Mouse (Mus musculus) heart, adult 9 months (tissue): ENCODE measurements around the gene Arsk.

Experiments
- DNase-seq, 2 experiments: peaks; one replicate each; pipeline ENCODE4 v3.0.0; 2022; ENCODE audit warnings: low spot score in 2 of 2

The Arsk gene

DNA sequence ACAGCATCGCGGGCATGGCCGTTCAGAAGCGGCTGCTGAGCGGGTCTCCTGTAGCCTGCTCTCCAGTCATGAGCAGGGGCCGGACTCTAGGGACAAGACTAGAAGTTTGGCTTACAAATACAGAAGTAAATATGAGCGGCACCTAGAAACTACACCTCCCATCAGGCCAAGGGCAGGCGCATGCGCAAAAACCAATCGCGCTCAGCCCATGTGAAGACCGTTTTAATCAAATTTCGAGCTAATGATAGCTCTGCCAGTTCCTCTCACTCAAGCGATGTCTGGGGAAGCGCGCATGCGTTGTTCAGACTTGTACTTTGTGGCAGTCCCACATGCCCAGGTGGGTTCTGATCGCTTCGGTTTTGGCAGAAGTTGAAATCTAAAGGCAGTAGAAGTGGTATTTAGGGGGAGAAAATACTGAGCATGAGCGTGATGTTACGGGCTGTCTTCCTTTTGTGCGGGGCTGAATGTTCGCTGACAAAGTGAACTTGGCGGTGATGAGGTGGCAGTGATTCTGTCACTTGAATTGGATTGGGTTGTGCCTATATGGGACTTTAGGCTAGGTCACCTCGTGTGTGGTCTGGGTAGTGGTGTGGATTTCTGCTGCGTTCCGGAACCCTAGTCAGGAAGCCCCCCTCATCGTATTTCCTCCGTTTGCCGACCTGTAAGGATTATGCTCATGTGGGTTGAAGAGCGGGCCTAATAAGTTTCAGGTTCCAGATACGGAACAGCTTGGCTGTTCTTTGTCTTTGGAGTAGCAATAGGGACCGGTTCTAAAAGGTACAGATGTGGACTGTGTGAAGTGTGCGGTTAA is at the start of gene Arsk, which contains the start of gene Ttc37:
TSS of gene Arsk (minus strand) at position 168 of the 811 bp plus-strand sequence.
TSS of gene Ttc37 (plus strand) at position 242 of the 811 bp plus-strand sequence.
- DNase-seq: peak; percentile 94 to 95

DNA sequence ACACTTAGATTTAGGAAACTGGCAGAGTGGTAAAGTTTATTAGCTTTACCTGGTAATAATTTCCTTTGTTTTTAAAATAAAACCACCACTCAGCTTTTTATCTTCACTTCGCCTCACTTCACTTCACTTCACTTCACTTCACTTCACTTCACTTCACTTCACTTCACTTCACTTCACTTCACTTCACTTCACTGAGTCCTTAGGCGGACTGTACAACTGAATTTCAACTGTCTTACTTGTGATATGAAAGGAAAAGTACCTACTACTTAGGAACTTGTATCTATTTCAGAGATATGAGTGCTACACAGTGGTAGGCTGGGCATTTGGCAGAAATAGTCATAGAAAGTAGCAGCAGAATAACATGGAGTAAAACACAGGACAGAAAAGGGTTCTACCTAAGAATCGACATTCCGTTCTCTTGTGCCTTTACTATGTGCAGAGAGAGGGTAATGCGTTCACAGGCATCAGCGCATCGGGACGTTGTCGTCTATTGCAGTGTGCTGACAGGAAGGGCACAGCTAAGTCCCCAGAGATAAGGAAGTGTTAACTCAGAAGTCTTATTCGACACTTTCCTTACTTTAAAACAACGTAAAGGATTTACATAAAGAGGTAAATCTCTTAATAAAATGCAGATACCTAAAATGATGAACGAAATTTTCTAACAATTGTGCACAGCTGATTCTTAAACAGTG is 42.8 kb upstream of the Arsk start:
- DNase-seq: no peak

DNA sequence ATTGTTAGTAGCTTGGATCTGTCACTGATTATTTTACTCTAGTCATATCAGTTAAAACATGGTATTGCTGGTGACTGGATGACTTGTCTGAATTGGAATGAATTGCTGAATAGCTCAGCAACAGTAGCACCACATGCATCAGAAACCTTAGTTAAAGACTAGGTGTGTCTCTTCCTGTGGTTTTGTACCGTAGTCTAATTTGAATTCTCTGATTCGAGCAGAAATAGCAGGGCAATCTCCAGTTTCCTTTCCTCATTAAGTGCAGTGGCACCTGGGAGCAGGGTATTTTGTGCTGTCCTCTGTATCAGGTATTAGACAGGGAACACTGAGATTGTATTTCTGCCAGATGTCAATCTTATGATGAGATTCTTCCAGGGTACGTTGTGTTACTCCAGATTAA is 40.4 kb upstream of the Arsk start:
- DNase-seq: no peak

DNA sequence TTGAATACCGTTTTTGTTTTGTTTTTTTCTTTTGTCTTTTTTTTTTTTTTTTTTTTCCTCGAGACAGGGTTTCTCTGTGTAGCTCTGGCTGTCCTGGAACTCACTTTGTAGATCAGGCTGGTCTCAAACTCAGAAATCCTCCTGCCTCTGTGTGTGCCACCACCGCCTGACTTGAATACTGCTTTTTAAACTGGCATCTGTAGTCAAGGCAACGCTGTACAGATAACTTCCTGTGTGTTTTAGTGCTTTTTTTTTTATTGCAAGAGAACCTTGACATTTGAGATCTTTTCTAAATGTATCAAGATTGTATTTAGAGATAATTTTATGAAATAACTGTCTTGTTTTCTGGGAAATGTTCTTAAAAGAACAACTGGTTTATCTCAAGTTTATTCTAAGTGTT is 34.0 kb upstream of the Arsk start:
- DNase-seq: no peak

DNA sequence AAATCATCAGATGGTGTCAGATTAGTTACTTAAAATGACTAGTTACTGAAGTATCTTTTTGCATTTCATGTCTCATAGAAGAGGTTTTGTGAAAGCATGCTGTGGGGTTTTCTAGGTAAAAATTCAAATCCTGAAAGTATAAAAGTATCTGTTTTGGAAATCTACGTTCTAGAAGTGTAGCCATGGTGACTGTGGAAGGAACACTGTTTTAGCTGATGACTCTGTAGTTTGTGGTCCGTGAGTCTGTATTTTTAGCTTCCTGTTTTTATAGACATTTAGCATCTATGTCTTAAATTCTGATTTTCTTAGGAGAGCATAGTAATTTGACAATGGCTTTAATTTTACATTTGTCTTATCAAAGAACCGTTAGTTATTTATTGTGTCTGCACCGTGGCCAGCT is 30.3 kb upstream of the Arsk start:
- no peak for DNase-seq

DNA sequence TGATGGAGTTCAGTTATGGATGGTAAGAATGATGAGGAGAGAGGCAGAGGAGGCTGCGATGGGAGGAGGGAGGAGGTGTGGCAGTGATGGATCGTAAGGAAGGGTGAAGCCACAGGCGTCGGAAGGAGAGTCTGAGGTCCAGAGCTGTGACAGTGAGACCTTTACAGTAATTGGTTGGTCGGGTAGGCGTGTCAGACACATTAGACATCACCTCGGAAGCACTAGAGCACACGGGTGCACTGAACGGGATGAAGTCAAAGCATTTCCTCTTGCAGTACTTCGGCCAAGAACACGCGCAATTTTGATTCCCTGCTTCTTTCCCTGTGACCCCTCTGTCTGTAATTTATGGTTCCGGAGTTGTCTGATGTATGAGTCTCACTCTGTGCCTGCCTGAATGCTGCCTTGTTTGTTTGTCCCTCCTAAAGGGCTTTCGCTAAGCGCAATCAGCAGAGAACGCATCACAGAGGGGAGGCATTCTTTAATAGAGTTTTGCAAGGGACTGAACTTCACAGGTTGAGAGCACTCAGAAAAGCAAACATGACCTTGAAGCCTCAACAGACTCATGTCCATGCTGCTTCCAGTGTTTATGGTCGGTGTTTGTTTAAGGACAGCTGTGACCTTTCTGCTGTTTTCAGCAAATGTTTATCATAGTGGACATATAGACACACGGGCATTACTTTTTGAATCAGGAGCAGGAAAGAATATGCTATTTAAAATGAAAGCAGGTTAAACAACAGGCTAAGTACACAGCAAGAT is 10.8 kb upstream of the Arsk start:
- no peak for DNase-seq

DNA sequence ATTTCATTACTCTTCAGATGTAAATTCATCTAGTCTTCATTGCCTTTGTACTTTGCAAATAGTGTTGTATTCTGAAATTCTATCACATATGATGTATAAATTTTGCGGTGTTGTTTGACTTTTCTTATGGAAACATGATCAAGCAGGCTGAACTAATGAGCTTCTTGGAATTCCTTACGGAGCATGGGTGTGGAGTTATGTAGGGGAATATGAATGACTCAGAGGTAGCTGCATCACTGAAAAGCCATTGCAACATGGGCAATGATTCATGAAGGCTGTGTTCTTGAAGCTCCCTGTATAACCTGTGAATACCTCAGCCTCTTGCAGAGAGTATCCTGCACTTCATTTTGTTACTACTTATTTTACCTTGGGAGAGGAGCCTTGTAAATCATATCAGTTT is 3.5 kb upstream of the Arsk start:
- no peak for DNase-seq

DNA sequence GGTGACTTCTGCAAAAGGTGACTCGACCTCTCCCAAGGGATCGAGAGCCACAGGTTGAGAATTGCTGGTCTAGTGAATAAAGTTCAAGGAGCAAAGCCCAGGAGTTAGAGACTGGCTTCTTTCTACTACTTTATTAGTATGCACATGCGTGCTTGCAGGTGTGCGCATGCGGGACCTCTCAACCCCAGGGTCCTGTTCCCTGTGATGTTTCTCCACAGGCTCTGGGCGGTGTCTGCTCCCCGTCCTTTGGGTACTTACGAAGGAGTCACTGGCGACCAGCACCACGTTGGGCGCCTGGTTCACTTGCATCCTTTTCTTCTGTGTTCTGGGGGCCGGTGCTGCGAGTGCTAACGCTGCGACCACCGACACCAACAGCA is 356 bp downstream of the Arsk start:
- no peak for DNase-seq

DNA sequence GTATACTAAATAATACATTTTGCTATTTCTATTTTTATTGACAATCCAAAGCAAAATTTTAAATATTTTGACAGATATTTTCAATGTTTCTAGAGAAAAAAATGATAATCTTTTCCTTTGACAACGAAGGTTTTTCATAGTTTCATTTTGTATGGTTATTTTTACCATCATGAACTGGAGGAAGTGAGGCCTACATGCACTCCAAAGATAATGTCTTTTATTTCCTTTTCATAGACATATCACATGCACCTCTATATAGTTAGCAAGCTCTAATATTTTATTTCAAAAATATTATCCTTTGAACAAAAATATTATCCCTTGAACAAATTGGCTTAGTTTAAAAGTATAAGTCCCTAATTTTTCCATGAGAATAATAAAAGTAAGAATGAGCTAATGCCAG is 24.1 kb downstream of the Arsk start:
- no peak for DNase-seq

DNA sequence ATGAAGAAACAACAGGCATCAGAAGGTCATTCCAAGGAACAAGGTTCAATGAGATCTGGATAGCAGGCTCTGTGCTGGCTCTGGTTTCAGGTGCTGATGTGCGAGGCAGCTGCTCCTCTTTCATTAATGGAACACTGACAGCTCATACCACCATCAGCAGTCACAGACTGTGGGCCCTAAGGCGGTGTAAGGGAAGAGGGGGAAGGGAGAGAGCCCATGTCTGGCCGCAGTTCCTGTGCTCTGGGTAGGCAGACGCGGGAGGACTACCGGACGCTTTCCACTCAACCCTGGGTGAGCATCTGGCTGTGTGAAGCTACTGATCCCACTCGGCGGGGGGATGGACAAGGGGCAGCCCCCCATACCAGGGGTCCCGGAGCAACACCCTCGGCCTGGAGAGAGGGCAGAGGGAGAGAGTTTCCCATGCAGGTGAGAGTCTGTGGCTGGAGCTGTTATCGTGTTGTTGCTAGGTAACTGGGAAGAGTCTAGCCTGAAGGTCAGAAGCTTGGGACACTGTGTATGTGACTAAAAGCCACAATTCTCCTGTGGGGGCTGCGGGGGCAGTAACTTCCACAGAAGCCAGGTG is 34.0 kb downstream of the Arsk start:
- no peak for DNase-seq

DNA sequence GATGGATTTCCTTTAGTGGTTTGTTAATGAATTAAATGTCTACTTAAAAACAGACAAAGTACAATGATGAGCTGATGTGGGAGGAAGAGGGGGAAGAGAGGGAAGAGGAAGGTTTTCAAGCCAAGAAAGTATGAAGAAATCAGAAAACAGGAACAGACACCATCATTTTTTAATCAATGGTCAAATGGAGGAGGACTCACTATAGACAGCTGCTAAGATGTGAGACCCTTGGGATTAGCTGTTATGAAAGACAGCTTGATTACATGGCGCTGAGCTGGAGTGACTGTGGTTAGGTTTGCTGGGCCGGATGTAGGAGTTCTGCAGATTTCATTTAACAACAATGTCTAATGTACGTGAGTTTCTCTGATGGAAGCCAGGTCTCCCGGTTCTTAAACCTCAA is 34.9 kb downstream of the Arsk start:
- DNase-seq: no peak

DNA sequence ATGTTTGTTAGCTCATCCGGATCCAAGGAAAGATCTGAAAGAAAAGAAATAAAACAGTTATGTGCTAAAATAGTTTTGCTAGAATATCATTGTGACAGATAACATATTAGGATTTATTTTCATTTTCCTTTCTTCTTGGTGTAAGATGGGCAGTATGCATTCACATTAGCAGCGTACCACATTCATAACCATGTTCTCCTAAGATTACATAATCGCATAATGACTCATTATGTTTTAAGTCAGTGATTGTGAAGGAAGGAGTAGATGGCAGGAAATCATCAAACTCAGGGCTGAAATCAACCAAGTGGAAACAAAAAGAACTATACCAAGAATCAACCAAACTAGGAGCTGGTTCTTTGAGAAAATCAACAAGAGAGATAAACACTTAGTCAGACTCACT is 35.9 kb downstream of the Arsk start:
- DNase-seq: no peak

DNA sequence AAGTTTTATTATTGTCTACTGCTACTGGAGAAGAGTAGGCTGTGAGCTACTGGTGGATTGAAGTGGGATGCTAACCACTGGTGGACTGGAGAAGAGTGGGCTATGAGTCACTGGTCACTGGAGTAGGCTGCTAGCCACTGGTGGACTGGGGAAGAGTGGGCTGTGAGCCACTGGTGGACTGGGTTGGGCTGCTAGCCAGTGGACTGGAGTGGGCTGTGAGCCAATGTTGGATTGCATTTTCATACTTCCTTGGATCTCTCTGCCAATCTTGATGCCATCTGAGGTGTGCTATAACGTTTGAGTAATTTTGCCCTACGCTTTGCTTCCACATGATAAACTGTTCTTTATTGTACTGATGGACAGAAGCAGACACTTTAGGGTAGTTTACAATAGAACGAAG is 36.3 kb downstream of the Arsk start:
- DNase-seq: no peak

DNA sequence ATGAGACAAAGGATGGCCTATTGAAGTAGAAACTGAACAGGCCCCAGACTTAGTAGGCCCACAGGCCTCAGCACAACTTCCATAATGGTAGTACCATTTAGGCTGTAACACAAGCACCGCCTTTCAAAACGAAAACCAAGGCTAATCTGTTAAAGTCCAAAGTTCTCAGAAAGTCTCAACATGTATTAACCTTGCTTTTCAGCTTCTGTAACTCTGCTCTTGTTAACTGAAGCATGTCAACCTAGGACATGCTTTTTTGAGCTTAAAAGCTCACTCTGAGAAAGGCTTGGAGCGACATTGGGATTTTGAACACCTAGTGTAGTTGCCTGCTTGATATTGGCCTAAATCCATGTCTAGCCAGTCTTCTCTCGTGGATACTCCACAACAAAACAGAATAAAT is 38.9 kb downstream of the Arsk start:
- DNase-seq: no peak

DNA sequence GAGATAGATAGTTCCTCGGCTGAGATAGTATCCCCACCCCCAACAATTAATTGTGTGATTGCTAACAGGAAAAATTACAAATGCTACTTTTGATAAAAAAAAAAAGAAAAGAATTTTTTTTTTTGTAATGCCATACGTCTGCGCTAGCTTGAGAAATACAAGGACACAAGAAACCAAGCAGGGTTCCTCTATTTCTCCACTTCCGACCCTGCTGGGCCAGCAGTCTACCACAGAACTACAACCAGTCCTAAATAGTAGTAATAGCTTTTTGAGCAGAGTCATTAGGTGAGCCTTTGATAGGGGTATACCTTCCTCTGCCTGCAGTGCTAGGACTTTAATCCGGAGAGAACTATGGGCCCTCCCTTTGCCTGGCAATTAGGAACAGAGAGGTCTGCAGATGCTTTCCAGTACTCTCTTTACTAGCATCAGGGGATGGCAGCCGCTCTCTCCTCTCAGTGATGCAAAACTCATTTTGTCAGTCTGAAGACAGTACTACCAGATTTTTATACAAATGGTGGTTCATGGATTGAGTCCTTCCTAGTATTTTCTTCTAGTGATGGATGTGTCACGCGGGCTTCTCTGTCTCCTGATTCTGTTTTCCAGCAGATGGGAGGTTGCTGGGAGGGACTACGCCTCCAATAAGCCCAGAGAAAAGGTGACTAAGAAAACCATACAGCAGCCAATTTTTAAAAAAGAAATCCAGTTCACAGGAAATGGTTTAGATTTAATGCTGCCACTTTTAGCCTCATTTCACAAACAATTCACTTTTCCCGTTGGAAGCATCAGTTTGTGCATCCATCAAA is 41.0 kb downstream of the Arsk start:
- no peak for DNase-seq

DNA sequence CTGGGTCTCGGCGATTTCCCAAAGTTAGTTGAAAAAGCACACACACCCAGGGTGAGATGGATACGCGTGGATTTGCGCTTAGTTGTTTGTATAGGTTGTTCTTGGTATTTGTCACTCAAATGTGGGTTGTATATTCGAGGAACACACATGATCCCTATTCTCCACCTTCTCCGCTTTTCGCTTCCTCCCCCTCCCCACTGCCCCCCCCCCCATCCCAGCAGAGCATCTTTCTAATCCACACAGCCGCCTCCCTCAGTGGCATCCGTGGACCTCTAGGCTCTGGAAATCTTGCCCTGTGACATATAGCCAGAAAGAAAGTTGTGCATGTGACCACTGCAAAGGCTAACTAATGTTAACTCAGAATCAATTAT is 41.6 kb downstream of the Arsk start, which contains the start of gene Gpr150:
TSS of gene Gpr150 (minus strand) at position 101 of the 371 bp plus-strand sequence.
- no peak for DNase-seq

DNA sequence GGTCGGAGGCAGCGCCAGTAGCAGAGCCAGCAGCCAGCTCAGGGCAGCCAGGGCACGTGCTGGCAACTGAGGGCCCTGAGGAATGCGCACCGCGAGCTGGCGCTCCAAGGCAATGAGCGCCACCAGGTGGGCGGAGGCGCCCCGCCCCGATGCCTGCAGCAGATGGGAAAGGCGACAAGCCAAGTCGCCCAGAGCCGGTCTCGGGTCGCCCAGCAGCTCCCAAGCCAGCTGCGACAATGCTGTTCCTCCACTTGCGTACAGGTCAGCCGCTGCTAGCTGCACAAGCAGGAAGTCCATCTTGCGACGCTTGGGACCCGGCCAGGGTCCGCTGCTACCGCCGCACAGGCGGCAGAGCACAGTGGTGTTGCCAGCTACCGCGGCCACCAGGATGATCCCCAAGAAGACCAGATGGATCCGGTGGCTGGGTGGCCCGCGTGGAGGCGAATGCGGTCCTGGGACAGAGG is 42.2 kb downstream of the Arsk start:
- DNase-seq: peak; percentile 37 to 43

DNA sequence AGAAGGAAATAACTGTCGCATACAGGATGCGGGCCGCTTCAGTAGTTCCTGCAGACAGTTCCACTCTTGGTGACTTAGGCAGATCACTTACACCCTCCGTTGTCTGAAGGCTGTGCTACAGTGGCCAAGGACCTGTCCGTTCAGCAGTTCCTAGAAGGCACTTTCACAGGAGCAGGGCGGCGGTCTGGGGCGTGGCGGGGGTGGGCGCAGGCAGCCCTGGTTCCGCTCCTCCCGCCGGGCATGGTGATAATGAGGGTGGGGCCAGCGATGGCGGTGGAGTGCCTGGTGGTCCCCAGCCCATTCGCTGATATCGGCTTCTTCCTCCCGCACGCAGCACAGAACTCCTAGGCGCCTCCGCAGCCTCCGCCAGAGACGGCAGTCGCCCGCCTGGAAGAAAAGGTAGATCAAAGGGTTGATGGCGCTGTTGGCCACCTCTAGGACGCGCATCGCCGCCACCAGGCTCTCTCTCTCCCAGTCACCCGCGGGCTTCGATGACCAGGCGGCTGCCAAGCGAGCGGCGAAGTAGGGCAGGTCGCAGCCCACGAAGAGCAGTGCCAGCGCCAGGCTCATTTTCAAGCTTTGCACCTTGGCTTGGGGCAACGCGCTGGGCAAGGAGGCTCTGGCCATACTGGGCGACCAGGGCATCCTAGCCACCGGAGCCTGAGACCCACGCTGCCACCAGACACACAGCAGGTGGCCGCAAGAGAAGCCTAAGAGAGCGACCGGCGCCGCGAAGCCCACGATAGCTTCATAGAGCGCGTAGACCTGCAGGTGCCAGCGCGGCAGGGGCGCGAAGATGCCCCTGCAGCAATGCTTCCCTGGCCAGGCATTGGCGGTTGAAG is 42.8 kb downstream of the Arsk start:
- DNase-seq: peak; percentile 3 to 27

DNA sequence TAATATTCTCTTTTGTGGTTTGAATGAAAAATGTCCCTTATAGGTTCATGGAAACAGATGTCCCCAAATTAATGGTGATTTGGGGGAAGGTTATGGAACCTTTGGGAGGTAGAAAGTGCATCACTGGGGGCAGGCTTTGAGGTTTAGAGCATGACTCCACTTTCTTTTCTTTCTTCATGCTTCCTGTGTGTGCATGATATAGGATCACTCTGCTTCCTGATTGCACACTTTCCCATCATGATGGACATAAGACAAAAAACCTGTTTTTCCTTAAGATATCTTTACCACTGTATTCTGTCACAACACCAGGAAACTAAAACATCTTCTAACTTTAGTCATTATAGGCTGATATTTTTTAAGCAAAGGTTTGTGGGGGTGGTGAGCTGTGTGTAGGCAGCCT is 53.5 kb downstream of the Arsk start:
- DNase-seq: no peak

DNA sequence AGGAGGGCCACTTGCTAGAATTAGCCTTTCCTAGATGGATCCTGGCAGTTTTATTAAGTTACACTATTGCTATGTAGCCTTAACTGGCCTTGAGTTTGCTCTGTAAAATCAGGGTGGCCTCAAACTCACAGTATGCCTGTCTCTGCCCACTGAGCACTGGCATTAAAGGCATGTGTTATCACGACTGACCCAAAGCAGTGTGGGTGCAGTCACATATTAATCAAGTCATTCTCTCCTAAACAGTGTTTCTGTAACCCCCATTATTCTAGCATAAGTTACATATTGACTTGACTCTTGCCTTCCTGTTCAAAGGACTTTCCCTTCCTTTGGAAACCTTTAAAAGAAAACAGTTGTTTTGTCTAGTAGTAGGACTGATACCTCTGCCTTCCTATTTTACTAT is 56.0 kb downstream of the Arsk start:
- DNase-seq: no peak
